Mouse (Mus musculus) ES-E14 (cell line): ENCODE results near the gene Ostf1. TPM values are rescaled to one million over a fixed set of nuclear protein-coding genes. Genes with fewer than 3 reads are reported as not detected.

Source experiments
- DNase-seq: peaks from one replicate; pipeline ENCODE4 v3.0.0-alpha.2; 2013; ENCODE audit warnings: low read depth, low spot score
- H3K27ac ChIP-seq: 2 replicates; pipeline ENCODE4 v1.5.1; 2012; ENCODE audit warnings: low read depth, mild to moderate bottlenecking, low read length, moderate library complexity, mixed read lengths; ENCODE audit not compliant: poor library complexity, insufficient read depth, severe bottlenecking
- H3K36me3 ChIP-seq: 2 replicates; pipeline ENCODE4 v1.6.1; 2012; ENCODE audit warnings: mild to moderate bottlenecking, low read length, moderate library complexity, mixed read lengths; ENCODE audit not compliant: control insufficient read depth, poor library complexity, insufficient read depth, severe bottlenecking
- H3K4me1 ChIP-seq, 2 experiments: fragments of 150-350 bp in 1 of 2; sonication (generic) in 1 of 2; 2 replicates each; pipeline ENCODE4 v1.6.1; 2012; ENCODE audit warnings: low read length in 2 of 2, mild to moderate bottlenecking in 1 of 2, mixed read lengths in 1 of 2; ENCODE audit not compliant: control insufficient read depth in 2 of 2, insufficient read depth in 2 of 2, poor library complexity in 1 of 2
- H3K4me3 ChIP-seq, 2 experiments: fragments of 150-350 bp in 1 of 2; sonication (generic) in 1 of 2; 2 replicates each; pipeline ENCODE4 v1.5.1; 2012; ENCODE audit warnings: low read length in 2 of 2, low read depth in 1 of 2, mild to moderate bottlenecking in 1 of 2, mixed read lengths in 1 of 2; ENCODE audit not compliant: insufficient read depth in 1 of 2, poor library complexity in 1 of 2, severe bottlenecking in 1 of 2
- H3K9ac ChIP-seq: 2 replicates; pipeline ENCODE4 v1.6.1; 2012; ENCODE audit warnings: low read depth, mild to moderate bottlenecking, low read length, mixed read lengths; ENCODE audit not compliant: poor library complexity, insufficient read depth, severe bottlenecking
- H3K9me3 ChIP-seq: fragments of 150-350 bp; sonication (generic); 2 replicates; pipeline ENCODE4 v1.6.1; 2012; ENCODE audit warnings: low read depth, mild to moderate bottlenecking, low read length; ENCODE audit not compliant: control insufficient read depth, insufficient read depth
- CHD2 ChIP-seq: IDR thresholded peaks from 2 replicates; pipeline ENCODE4 v1.6.1; 2014; ENCODE audit warnings: mild to moderate bottlenecking, low read depth, low read length, inconsistent platforms
- HCFC1 ChIP-seq: IDR thresholded peaks from 2 replicates; pipeline ENCODE4 v1.6.1; 2012; ENCODE audit warnings: low read length, inconsistent platforms, borderline replicate concordance; ENCODE audit not compliant: insufficient read depth
- MAFK ChIP-seq: IDR thresholded peaks from 2 replicates; pipeline ENCODE4 v1.6.1; 2014; ENCODE audit warnings: mild to moderate bottlenecking, low read depth, low read length, inconsistent platforms; ENCODE audit not compliant: insufficient read depth
- ZC3H11A ChIP-seq: IDR thresholded peaks from 2 replicates; pipeline ENCODE4 v1.6.1; 2012; ENCODE audit warnings: low read depth, mild to moderate bottlenecking, inconsistent platforms, low read length, borderline replicate concordance
- ZNF384 ChIP-seq: IDR thresholded peaks from 2 replicates; pipeline ENCODE4 v1.6.1; 2012; ENCODE audit warnings: low read depth, low read length, inconsistent platforms
- in situ Hi-C, 2 experiments: fragments of 600-800 bp; cut with MboI; formaldehyde crosslinking; loops; one replicate each; pipeline ENCODE4 v1.15.1; 2025; ENCODE audit warnings: low sequenced_read_pairs in 2 of 2, inconsistent platforms in 1 of 2; ENCODE audit not compliant: unreplicated experiment in 2 of 2
- total RNA-seq: library from RNA; depleted of rRNA; stranded (reverse); fragments of 300-350 nt; gene quantifications from 2 replicates; pipeline ENCODE4 v1.2.3, GENCODE M21; 2012; rRNA removed

Ostf1 gene
- total RNA-seq, 1 experiment: 45.5 TPM

DNA sequence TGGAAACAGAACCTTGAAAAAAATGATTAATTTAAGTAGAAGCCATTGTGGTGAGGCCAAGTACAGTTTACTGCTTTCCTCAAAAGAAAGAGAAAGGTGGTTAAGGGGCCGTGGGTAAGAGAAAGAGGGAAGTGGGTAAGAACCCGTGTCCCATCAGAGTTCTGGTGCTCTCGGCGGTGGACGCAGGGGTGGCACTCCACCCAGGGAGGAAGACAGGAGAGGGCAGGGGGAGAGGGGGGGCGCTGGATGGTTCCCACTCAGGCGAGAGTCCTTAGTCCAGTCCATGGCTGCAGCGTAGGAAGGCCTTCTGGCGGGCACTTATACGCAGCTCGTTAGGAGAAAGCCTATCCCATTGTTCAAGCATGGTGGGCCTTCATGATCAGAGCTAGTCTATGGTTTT lies 64.1 kb downstream of the Ostf1 start:
- DNase-seq: no peak
- Histone ChIP-seq H3K4me3 (no peak overlapping the region), H3K36me3 (no peaks in the 10 kb centered on the region), H3K4me1 (no peaks in the 10 kb centered on the region), H3K27ac (no peak overlapping the region), H3K9me3 (no peaks in the 10 kb centered on the region), H3K9ac (no peak overlapping the region)
- in situ Hi-C loops: no loop called here
- no peak for TF ChIP-seq HCFC1
- no peak for TF ChIP-seq CHD2
- TF ChIP-seq ZC3H11A: no peak
- no peak for TF ChIP-seq ZNF384
- TF ChIP-seq MAFK: no peak

DNA sequence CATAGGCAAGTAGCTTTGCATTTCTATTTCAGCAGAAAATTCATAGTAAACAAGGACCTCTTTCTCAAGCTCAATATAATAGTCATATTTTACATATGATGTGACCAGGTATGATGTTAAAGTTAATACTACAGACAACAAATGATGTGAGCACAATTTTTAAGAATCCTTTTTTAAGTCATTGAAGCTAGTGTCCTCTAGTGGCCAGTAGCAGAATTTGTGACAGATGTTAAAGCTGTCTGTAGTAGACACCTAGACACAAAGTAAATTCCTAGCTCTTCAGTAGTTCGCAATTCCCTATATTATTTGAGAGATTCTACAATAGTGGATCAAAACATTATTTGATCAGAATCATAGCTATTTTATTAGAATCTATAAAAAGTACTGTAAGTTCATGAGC lies 73.9 kb downstream of the Ostf1 start:
- no peak overlapping the region for H3K9ac ChIP-seq
- in situ Hi-C loops: no loop called here
- no peak for TF ChIP-seq HCFC1
- no peak for TF ChIP-seq CHD2
- TF ChIP-seq ZC3H11A: no peak
- no peak for TF ChIP-seq MAFK
- no peak for TF ChIP-seq ZNF384
- H3K9me3 ChIP-seq: no peaks in the 10 kb centered on the region
- no peaks in the 10 kb centered on the region for H3K36me3 ChIP-seq
- no peak overlapping the region for H3K27ac ChIP-seq
- H3K4me1 ChIP-seq: no peaks in the 10 kb centered on the region
- DNase-seq: no peak
- no peak overlapping the region for H3K4me3 ChIP-seq

DNA sequence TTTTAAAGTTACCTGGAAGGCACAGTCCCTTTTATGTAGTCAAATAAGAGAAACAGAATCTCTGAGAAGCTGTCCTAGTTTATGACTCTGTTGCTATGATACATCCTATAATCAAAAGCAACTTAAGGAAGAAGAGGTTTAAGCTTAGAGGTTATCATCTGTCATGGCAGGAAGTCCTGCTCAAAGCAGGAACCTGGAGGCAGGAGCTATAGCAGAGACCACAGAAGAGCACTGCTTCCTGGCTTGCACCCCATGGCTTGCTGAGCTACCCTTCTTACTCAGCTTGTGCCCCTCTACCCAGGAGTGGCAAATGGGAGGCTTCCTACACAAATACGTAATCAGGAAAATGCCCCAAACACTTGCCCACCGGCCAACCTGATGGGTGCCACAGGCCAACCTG lies 76.0 kb downstream of the Ostf1 start:
- Histone ChIP-seq H3K4me3 (no peak overlapping the region), H3K9me3 (no peaks in the 10 kb centered on the region), H3K9ac (no peak overlapping the region), H3K27ac (no peak overlapping the region), H3K4me1 (no peaks in the 10 kb centered on the region), H3K36me3 (no peaks in the 10 kb centered on the region)
- TF ChIP-seq HCFC1: no peak
- TF ChIP-seq MAFK: no peak
- TF ChIP-seq ZC3H11A: no peak
- TF ChIP-seq CHD2: no peak
- no peak for TF ChIP-seq ZNF384
- no peak for DNase-seq
- in situ Hi-C loops: no loop called here

DNA sequence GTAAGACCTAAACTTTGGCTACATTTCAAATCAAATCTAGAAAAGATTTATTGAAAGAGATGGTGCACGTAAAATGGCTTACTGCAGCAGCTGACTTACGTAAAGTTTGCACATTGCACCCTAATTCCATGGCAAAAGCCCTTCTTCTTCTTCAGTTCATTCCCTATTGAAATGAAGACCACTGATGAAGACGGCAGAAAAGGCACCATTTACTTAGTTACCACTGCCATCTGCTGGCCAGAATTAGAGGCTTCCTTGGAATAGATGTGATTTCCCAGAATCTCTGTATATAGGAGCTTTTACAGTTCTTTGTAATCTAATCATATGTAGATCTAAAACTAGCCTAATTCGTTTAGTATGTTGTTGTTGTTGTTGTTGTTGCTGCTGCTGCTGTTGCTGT lies 83.0 kb downstream of the Ostf1 start:
- Histone ChIP-seq H3K9me3 (no peaks in the 10 kb centered on the region), H3K27ac (no peak overlapping the region), H3K9ac (no peak overlapping the region), H3K4me3 (no peak overlapping the region), H3K36me3 (no peaks in the 10 kb centered on the region), H3K4me1 (no peaks in the 10 kb centered on the region)
- peak; percentile 36 for DNase-seq
- peak; percentile 88 for TF ChIP-seq ZC3H11A
- no peak for TF ChIP-seq CHD2
- no peak for TF ChIP-seq HCFC1
- TF ChIP-seq MAFK: no peak
- TF ChIP-seq ZNF384: no peak
- in situ Hi-C loops: no loop called here

Other genes with a start within 250 kb of the Ostf1 start
- 6.4 and 6.8 TPM in 2 replicates for gene Nmrk1, start 127 bp upstream of the Ostf1 start, total RNA-seq
- gene Carnmt1, start 38.9 kb upstream of the Ostf1 start, total RNA-seq: 22.5 and 23.6 TPM in 2 replicates
- 22.4 and 32.8 TPM in 2 replicates for gene D030056L22Rik, start 81.4 kb upstream of the Ostf1 start, total RNA-seq
- gene Trpm6, start 118.2 kb upstream of the Ostf1 start, total RNA-seq: 0.53 and 0.80 TPM in 2 replicates